Mouse (Mus musculus) hindbrain, embryonic 15.5 days (tissue): Measurements from ENCODE around the gene Erc2. TPM values are rescaled to one million over a fixed set of nuclear protein-coding genes. Genes with fewer than 3 reads are reported as not detected.

ENCODE experiments used
- ATAC-seq: fragments of 200-750 bp; cut with Nextera tagmentation; 2 replicates; pipeline ENCODE4 v1.8.0; 2017; ENCODE audit warnings: low read depth, moderate number of reproducible peaks, moderate TSS enrichment; ENCODE audit not compliant: low FRiP score
- H3K27ac ChIP-seq: fragments of 300-500 bp; sonication (generic); replicated peaks from 2 replicates; pipeline ENCODE4 v1.5.1; 2015; ENCODE audit warnings: mild to moderate bottlenecking, inconsistent platforms
- H3K27me3 ChIP-seq: fragments of 300-500 bp; sonication (generic); 2 replicates; pipeline ENCODE4 v1.6.1; 2015; ENCODE audit warnings: control low read depth, inconsistent platforms
- H3K36me3 ChIP-seq: fragments of 300-500 bp; sonication (generic); 2 replicates; pipeline ENCODE4 v1.6.1; 2015; ENCODE audit warnings: control low read depth, inconsistent platforms
- H3K4me1 ChIP-seq: fragments of 300-500 bp; sonication (generic); replicated peaks from 2 replicates; pipeline ENCODE4 v1.6.1; 2015; ENCODE audit warnings: control low read depth, inconsistent platforms
- H3K4me2 ChIP-seq: fragments of 300-500 bp; sonication (generic); 2 replicates; pipeline ENCODE4 v1.6.1; 2015; ENCODE audit warnings: moderate library complexity, mild to moderate bottlenecking, inconsistent platforms
- H3K4me3 ChIP-seq: fragments of 300-500 bp; sonication (generic); 2 replicates; pipeline ENCODE4 v1.5.1; 2015; ENCODE audit warnings: mild to moderate bottlenecking, inconsistent platforms
- H3K9ac ChIP-seq: fragments of 300-500 bp; sonication (generic); 2 replicates; pipeline ENCODE4 v1.6.1; 2015; ENCODE audit warnings: inconsistent platforms
- H3K9me3 ChIP-seq: fragments of 300-500 bp; sonication (generic); 2 replicates; pipeline ENCODE4 v1.6.1; 2016; ENCODE audit warnings: control low read depth, inconsistent platforms
- WGBS: fragments of 180-500 bp; shearing (Covaris S2); methylation state at CpG from one replicate; pipeline ENCODE4 v1.1.7; 2015; 5-methylcytosine and 5-hydroxymethylcytosine counted together
- polyA plus RNA-seq: library from polyadenylated mRNA; unstranded; fragments of >200 nt; fragmentation: Nextera tagmentation; extraction: Ambion mirVana; gene quantifications from 2 replicates; pipeline ENCODE4 v1.2.1, GENCODE M21; 2015

The Erc2 gene
- polyA plus RNA-seq, 1 experiment from 2014 or later = 76.4 TPM

DNA sequence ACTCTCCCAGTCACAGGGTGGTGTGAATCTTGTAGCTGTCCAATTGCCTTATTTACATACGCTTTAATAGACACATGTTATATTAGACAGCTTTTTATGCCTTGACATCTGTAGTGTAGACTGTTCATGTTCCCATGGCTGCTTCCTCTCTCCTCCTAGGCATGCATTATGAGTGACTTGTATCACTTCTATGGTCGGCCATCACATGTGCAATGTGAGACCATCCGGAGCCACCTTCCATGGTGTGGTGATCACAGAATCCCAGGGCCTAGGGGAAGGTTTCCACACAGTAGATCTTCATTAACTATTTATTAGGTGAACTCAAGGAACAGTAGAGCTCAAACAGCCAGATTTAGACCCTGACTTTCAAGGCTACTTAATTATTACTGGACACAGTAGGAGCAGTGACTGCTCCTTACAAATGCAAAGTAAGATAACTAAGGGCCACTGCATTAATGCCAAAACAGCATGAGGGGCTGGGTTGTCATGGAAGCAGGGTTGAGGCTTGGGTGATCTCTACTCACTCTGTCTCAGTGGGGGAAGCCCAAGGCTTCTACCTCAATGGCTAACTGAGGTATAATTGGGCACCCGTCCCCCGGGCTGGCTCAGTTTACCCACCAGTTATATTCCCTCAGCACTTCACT, 7.3 kb downstream of the Erc2 start:
- peak; percentile 45 for ATAC-seq
- no peak overlapping the region for H3K4me3 ChIP-seq
- H3K27me3 ChIP-seq = no peaks in the 10 kb centered on the region
- no peak overlapping the region for H3K9ac ChIP-seq
- H3K27ac ChIP-seq = no peak overlapping the region
- peaks cover 47% of the 10 kb centered on the region for H3K4me1 ChIP-seq
- no peak overlapping the region for H3K4me2 ChIP-seq
- 31% methylated on average over 5 of the region's 5 CpGs for WGBS
- no peaks in the 10 kb centered on the region for H3K36me3 ChIP-seq
- no peaks in the 10 kb centered on the region for H3K9me3 ChIP-seq

GRCm38 (mm10) chr14:27630973-27631640, 8.9 kb downstream of the Erc2 start:
- Histone ChIP-seq H3K9me3 (no peaks in the 10 kb centered on the region), H3K4me1 (peaks cover 43% of the 10 kb centered on the region), H3K27me3 (no peaks in the 10 kb centered on the region), H3K27ac (no peak overlapping the region), H3K4me3 (no peak overlapping the region), H3K4me2 (no peak overlapping the region), H3K36me3 (no peaks in the 10 kb centered on the region), H3K9ac (no peak overlapping the region)
- WGBS = 73% methylated on average over 9 of the region's 9 CpGs
- no peak for ATAC-seq

DNA sequence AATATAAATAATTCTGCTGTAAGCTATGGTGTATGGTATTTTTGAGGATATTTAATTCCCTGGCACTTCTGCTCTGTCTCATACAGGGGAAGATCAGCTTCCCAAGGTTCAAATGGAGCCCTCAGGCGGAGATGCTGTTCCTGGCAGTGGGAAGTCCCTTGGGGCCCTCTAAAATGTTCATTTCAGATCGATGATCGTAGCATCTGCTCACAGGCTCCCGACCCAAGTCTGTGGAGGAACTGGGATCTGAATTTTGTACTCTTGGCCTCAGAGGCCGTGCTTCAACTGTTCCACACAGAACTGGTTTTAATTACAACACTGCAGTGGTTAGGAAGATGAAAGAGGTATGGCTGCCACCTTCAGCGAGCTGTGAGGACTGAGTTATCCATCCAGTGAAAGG, 12.5 kb downstream of the Erc2 start:
- no peaks in the 10 kb centered on the region for H3K36me3 ChIP-seq
- H3K4me3 ChIP-seq = no peak overlapping the region
- 46% methylated on average over 6 of the region's 6 CpGs for WGBS
- ATAC-seq = no peak
- H3K4me2 ChIP-seq = no peak overlapping the region
- H3K4me1 ChIP-seq = peaks cover 34% of the 10 kb centered on the region
- H3K9ac ChIP-seq = no peak overlapping the region
- H3K27ac ChIP-seq = no peak overlapping the region
- no peaks in the 10 kb centered on the region for H3K27me3 ChIP-seq
- H3K9me3 ChIP-seq = no peaks in the 10 kb centered on the region

DNA sequence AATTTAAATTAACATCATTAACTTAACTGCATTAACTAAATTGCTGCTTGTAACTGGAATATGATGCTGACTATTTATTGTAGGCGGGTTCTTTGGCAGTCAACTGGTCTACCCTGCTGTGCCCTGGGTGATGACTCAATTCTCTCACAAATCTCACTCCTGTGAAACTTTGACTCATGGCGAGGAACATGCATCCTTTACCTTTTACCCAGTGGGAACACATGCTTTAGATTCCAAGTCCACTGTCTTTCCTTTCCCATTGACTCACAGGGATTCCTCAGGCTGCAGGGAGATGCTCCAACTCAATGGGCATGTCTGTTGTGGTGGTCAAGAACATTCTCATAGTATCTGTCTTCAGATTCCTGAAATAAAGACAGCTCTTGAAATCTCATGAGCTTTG, 14.3 kb downstream of the Erc2 start:
- Histone ChIP-seq H3K4me2 (no peak overlapping the region), H3K9ac (no peak overlapping the region), H3K27ac (no peak overlapping the region), H3K36me3 (no peaks in the 10 kb centered on the region), H3K27me3 (no peaks in the 10 kb centered on the region), H3K4me1 (peaks cover 16% of the 10 kb centered on the region), H3K4me3 (no peak overlapping the region), H3K9me3 (no peaks in the 10 kb centered on the region)
- ATAC-seq = no peak
- WGBS = 93% methylated on average over 2 of the region's 2 CpGs

GRCm38 (mm10) chr14:27641382-27641781, 19.2 kb downstream of the Erc2 start:
- Histone ChIP-seq H3K9ac (no peak overlapping the region), H3K4me2 (no peak overlapping the region), H3K36me3 (no peaks in the 10 kb centered on the region), H3K4me1 (no peaks in the 10 kb centered on the region), H3K9me3 (no peaks in the 10 kb centered on the region), H3K27me3 (no peaks in the 10 kb centered on the region), H3K4me3 (no peak overlapping the region), H3K27ac (no peak overlapping the region)
- no peak for ATAC-seq
- WGBS = 90% methylated on average over 3 of the region's 3 CpGs

GRCm38 (mm10) chr14:27642981-27643380, 20.8 kb downstream of the Erc2 start:
- WGBS = 55% methylated on average over 2 of the region's 2 CpGs
- Histone ChIP-seq H3K9me3 (no peaks in the 10 kb centered on the region), H3K27me3 (no peaks in the 10 kb centered on the region), H3K4me3 (no peak overlapping the region), H3K36me3 (no peaks in the 10 kb centered on the region), H3K9ac (no peak overlapping the region), H3K4me1 (no peaks in the 10 kb centered on the region), H3K27ac (no peak overlapping the region), H3K4me2 (no peak overlapping the region)
- no peak for ATAC-seq

GRCm38 (mm10) chr14:27654670-27655069, 32.4 kb downstream of the Erc2 start:
- 59% methylated on average over 11 of the region's 11 CpGs for WGBS
- Histone ChIP-seq H3K4me3 (no peak overlapping the region), H3K4me1 (no peaks in the 10 kb centered on the region), H3K27ac (no peak overlapping the region), H3K27me3 (no peaks in the 10 kb centered on the region), H3K36me3 (peaks cover 14% of the 10 kb centered on the region), H3K4me2 (no peak overlapping the region), H3K9ac (no peak overlapping the region), H3K9me3 (no peaks in the 10 kb centered on the region)
- no peak for ATAC-seq

DNA sequence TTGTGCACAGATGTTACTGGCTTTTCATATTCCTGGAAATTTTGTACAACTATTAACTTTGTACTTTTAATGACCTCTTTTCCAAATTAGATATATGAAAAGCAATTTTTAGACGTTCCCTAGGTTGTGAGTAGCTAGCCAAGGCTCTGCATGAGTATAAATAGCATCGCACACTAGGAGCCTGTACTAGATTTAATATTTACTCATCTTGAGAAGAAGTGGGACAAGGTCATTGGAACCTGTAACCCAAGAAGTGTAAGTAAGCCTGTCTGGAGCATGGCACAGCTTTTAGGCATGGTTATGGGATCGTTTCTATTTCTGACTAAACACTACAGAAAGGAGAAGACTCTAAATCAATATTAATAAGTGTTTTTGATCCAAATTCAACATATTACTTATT, 36.4 kb downstream of the Erc2 start:
- Histone ChIP-seq H3K9ac (no peak overlapping the region), H3K27ac (no peak overlapping the region), H3K4me3 (no peak overlapping the region), H3K4me2 (no peak overlapping the region), H3K36me3 (peaks cover 14% of the 10 kb centered on the region; the same call in 1 of the 2 replicates), H3K9me3 (no peaks in the 10 kb centered on the region), H3K27me3 (no peaks in the 10 kb centered on the region), H3K4me1 (peaks cover 8% of the 10 kb centered on the region; the same call in 1 of the 2 replicates)
- no peak for ATAC-seq
- WGBS = 86% methylated on average over 3 of the region's 3 CpGs

- ATAC-seq = peak; percentile 19; the same call in 1 of the 2 replicates
- 49% methylated on average over 4 of the region's 4 CpGs for WGBS
- H3K4me1 ChIP-seq = peaks cover 8% of the 10 kb centered on the region; the same call in 1 of the 2 replicates
- H3K36me3 ChIP-seq = peaks cover 9% of the 10 kb centered on the region; the same call in 1 of the 2 replicates
- no peak overlapping the region for H3K4me2 ChIP-seq
- H3K27ac ChIP-seq = 0 out of 2 replicates have a peak overlapping the region, but pooled peaks have one; percentile 7
- H3K4me3 ChIP-seq = no peak overlapping the region
- no peaks in the 10 kb centered on the region for H3K9me3 ChIP-seq
- H3K9ac ChIP-seq = no peak overlapping the region
- H3K27me3 ChIP-seq = no peaks in the 10 kb centered on the region
Measured at GRCm38 (mm10) chr14:27661466-27661865, 39.2 kb downstream of the Erc2 start.

DNA sequence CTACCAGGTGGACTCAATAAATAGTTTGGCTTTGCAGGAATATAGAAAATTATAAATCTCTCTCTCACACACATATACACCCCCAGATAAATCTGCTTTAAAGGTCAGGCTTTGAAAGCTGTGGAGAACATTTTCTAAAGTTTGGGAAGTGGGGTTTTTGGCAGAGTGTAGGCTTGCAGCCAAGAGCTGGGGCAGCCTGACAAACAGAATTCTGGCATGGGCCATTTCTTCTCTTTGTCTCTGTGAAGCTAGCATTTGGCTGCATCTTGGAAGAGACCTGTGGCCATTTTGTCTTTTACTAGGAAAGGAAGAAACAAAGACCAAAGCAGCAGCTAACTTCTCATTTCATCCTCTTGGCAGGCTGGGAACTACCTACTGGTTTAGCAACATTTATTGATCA, 40.0 kb downstream of the Erc2 start:
- Histone ChIP-seq H3K36me3 (peaks cover 9% of the 10 kb centered on the region; the same call in 1 of the 2 replicates), H3K9ac (no peak overlapping the region), H3K27ac (peak overlapping the region; percentile 7; the same call in 1 of the 2 replicates), H3K4me3 (no peak overlapping the region), H3K4me2 (no peak overlapping the region), H3K4me1 (peaks cover 8% of the 10 kb centered on the region; the same call in 1 of the 2 replicates), H3K27me3 (no peaks in the 10 kb centered on the region), H3K9me3 (no peaks in the 10 kb centered on the region)
- peak; percentile 23; the same call in 1 of the 2 replicates for ATAC-seq

DNA sequence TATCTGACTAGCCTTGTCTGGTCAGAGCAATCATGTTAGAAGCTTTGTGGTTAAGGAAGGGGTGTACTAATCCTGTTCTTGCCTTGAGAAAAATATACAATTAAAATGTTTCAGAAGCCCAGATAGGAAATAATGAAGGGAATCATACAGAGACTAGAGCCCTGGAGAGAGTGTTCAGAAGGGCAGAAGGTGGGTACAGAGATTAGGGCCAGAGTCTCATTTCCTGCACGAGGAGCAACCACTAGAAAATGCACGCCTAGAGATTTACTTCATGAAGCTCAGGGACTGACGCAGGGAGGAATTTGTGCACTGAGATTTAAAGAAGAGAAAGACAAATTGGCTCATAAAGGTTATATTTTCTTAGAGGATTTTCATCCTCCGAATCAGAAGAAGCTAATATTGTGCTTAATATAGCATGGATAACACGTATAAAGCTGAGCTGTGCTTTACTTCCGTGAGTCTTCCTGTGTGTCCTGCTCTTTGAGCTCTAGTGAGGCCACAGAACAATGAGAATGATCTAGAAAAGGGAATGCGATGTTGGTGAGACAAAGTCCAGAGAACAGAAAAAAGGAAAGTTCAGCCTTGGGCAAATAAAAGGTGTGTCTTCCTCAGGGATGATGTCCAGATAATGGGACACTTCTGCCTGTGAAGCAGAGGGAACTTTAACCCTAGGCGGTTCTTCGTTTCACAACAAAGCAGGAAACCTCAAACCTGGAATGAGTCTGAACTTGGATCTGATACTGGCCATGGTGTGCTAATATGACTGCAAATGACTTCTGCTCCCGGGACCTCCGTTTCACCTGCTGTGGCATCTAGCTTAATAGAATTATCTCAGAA, 45.0 kb downstream of the Erc2 start:
- Histone ChIP-seq H3K27me3 (no peaks in the 10 kb centered on the region), H3K4me1 (peaks cover 7% of the 10 kb centered on the region; the same call in 1 of the 2 replicates), H3K4me3 (no peak overlapping the region), H3K36me3 (no peaks in the 10 kb centered on the region), H3K9me3 (no peaks in the 10 kb centered on the region), H3K27ac (no peak overlapping the region), H3K4me2 (no peak overlapping the region), H3K9ac (no peak overlapping the region)
- no peak for ATAC-seq
- WGBS = 84% methylated on average over 11 of the region's 11 CpGs

GRCm38 (mm10) chr14:27668151-27668550, 45.9 kb downstream of the Erc2 start:
- Histone ChIP-seq H3K27me3 (no peaks in the 10 kb centered on the region), H3K9ac (no peak overlapping the region), H3K4me3 (no peak overlapping the region), H3K4me1 (no peaks in the 10 kb centered on the region), H3K9me3 (no peaks in the 10 kb centered on the region), H3K4me2 (no peak overlapping the region), H3K27ac (no peak overlapping the region), H3K36me3 (no peaks in the 10 kb centered on the region)
- WGBS = 74% methylated on average over 6 of the region's 6 CpGs
- ATAC-seq = no peak
